Mouse (Mus musculus) thymus, adult 2 months (tissue): Measurements from ENCODE around the gene Prlh.

Source experiments
- CTCF ChIP-seq: fragments of 200-500 bp; IDR thresholded peaks from 2 replicates; pipeline ENCODE4 v1.5.1; 2012; ENCODE audit warnings: mild to moderate bottlenecking, control low read depth, low read length, moderate library complexity, borderline replicate concordance; ENCODE audit not compliant: control insufficient read depth, poor library complexity, insufficient read depth; ENCODE audit errors: extremely low read depth
- POLR2A ChIP-seq: fragments of 200-500 bp; IDR thresholded peaks from 2 replicates; pipeline ENCODE4 v1.6.1; 2012; ENCODE audit warnings: mild to moderate bottlenecking, low read length, control low read depth, moderate library complexity; ENCODE audit not compliant: control insufficient read depth, poor library complexity, insufficient read depth; ENCODE audit errors: extremely low read depth

DNA sequence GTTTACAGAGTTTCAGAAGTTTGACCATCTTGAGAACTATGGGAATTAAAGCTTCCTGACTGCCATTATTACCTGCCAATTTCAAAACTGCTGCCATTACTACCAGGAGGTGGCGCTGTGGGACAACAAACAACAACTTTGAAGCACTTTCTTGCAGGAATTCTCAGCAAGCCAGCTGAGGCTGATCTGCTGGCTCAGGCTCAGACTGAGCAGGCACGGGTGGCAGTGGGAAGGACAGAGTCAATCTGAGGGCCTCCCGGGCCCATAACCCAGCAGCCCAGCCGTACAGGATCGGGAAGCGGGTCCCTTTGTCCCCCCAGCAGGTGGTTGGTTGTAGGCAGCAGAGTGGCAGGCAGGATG, 24.4 kb upstream of the Prlh start:
- TF ChIP-seq CTCF = no peak
- no peak for TF ChIP-seq POLR2A
